Mouse (Mus musculus) forebrain, embryonic 14.5 days (tissue): ENCODE data around the gene Akirin2. TPM values are rescaled to one million over a fixed set of nuclear protein-coding genes. Genes with fewer than 3 reads are reported as not detected.

ENCODE experiments used
- ATAC-seq: fragments of 200-750 bp; cut with Nextera tagmentation; 2 replicates; pipeline ENCODE4 v1.8.0; 2017; ENCODE audit warnings: mild to moderate bottlenecking, moderate library complexity
- DNase-seq: peaks from one replicate; pipeline ENCODE4 v3.0.0-alpha.2; 2015; ENCODE audit warnings: low spot score
- H3K27ac ChIP-seq: fragments of 300-500 bp; sonication (generic); 2 replicates; pipeline ENCODE4 v1.5.1; 2014; ENCODE audit warnings: low read depth, mild to moderate bottlenecking, control low read depth, low read length, moderate library complexity
- H3K27me3 ChIP-seq: fragments of 300-500 bp; sonication (generic); replicated peaks from 2 replicates; pipeline ENCODE4 v1.6.1; 2014; ENCODE audit warnings: low read length, control low read depth, mixed read lengths; ENCODE audit not compliant: control insufficient read depth, insufficient read depth
- H3K36me3 ChIP-seq: fragments of 300-500 bp; sonication (generic); 2 replicates; pipeline ENCODE4 v1.6.1; 2014; ENCODE audit warnings: low read length, control low read depth; ENCODE audit not compliant: control insufficient read depth, insufficient read depth
- H3K4me1 ChIP-seq: fragments of 300-500 bp; sonication (generic); 2 replicates; pipeline ENCODE4 v1.6.1; 2014; ENCODE audit warnings: antibody characterized with exemption, low read length, control low read depth; ENCODE audit not compliant: control insufficient read depth, insufficient read depth
- H3K4me2 ChIP-seq: fragments of 300-500 bp; sonication (generic); 2 replicates; pipeline ENCODE4 v1.6.1; 2014; ENCODE audit warnings: mild to moderate bottlenecking, control low read depth, low read length
- H3K4me3 ChIP-seq: fragments of 300-500 bp; sonication (generic); 2 replicates; pipeline ENCODE4 v1.5.1; 2014; ENCODE audit warnings: low read depth, low read length, control low read depth
- H3K9ac ChIP-seq: fragments of 300-500 bp; sonication (generic); 2 replicates; pipeline ENCODE4 v1.6.1; 2014; ENCODE audit warnings: mild to moderate bottlenecking, low read length, control low read depth, moderate library complexity
- H3K9me3 ChIP-seq: fragments of 300-500 bp; sonication (generic); replicated peaks from 2 replicates; pipeline ENCODE4 v1.6.1; 2016; ENCODE audit warnings: low read length, control low read depth, mixed read lengths; ENCODE audit not compliant: control insufficient read depth
- WGBS: fragments of 180-500 bp; shearing (Covaris S2); extraction: QIAGEN DNeasy Blood & Tissue Kit; methylation state at CpG from one replicate; pipeline ENCODE4 v1.1.7; 2014; 5-methylcytosine and 5-hydroxymethylcytosine counted together
- polyA plus RNA-seq: library from polyadenylated mRNA; unstranded; fragments of >200 nt; fragmentation: Nextera tagmentation; extraction: Ambion mirVana; gene quantifications from 2 replicates; pipeline ENCODE4 v1.2.1, GENCODE M21; 2014

Gene Akirin2
- polyA plus RNA-seq, 1 experiment from 2014 or later = 55.9 TPM

DNA sequence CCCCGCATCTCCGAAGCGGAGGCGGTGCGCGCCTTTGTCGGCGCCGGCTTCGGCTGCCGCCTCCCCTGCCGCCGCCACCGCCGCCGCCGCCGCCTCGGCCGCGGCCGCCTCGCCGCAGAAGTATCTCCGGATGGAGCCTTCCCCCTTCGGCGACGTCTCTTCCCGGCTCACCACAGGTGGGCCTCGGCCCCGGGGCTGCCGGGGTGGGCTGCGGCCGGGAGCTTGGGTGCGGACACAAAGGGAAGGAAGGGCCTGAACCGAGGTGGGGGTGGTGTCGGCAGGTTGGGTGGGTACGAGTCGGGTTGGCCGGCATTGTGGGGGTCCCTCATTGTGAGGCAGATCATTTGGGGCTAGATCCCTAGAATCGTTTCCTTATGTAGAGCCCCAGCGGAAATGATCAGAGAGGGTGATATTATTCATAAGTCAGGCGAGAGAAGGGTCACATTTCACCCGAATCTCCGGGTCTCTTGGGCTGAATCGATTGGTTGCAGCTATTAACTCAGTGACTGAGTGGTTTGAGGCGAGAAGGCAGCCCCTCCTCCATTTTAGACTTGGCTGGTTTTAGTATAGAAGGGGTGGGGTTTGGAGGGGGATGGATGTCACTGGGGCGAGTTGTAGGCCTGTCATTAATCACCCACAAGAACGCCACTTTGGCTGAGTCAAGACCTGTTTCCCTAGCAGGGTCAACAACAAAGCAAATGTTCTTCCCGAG is 517 bp downstream of the Akirin2 start:
- ATAC-seq (peak; percentile 40), DNase-seq (peak; percentile 64)
- Histone ChIP-seq H3K9ac (peak overlapping the region; percentile 94), H3K4me1 (peaks cover 17% of the 10 kb centered on the region), H3K4me2 (peak overlapping the region; percentile 64), H3K27ac (peak overlapping the region; percentile 93), H3K9me3 (no peaks in the 10 kb centered on the region), H3K4me3 (peak overlapping the region; percentile 93), H3K36me3 (0 out of 2 replicates have a peak, but pooled peaks cover 6% of the 10 kb centered on the region), H3K27me3 (no peaks in the 10 kb centered on the region)
- under 1% methylated on average over 32 of the region's 50 CpGs for WGBS

DNA sequence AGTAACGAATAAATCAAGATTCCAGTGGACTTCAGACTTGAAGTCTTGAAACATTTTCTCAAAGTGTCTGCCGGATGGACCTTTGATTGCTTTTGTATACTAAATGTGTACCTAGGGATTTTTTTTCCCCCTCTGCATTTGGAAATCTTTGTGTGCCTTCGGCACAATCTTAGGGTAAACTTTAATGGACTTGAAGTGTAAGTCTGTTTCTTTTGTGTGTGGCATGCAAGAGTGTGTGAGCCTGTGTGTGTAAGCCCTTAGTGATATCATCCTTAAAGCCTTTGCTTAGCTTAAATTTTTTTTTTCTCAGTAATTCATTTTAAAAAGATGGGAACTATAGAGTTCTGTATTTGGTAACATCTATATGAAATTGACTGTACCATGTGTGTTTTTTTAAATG is 1.2 kb downstream of the Akirin2 start:
- WGBS = 21% methylated on average over 3 of the region's 3 CpGs
- Histone ChIP-seq H3K27ac (no peak overlapping the region), H3K4me1 (peaks cover 17% of the 10 kb centered on the region), H3K27me3 (no peaks in the 10 kb centered on the region), H3K9me3 (no peaks in the 10 kb centered on the region), H3K4me3 (peak overlapping the region; percentile 93), H3K9ac (peak overlapping the region; percentile 94), H3K4me2 (peak overlapping the region; percentile 64), H3K36me3 (0 out of 2 replicates have a peak, but pooled peaks cover 6% of the 10 kb centered on the region)
- DNase-seq (no peak), ATAC-seq (no peak)

DNA sequence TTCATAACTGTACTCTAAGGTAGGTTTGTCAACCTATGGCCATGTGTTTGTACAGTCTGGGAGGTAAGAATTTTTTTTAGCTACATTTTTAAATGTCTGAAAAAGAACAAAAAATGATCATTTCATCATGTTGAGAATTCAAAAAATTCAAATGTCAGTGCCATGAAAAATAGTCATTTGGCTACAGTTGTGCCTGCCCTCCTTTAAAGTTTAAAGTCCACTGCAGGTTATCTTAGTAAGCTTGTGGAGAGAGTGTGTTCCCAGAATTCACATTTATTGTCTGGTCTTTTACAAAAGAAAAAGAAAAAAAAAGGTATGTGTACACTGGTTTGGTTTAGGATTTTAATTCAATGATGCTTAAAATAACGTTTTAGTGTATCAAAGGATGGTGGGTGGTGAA is 3.9 kb downstream of the Akirin2 start:
- H3K27ac ChIP-seq = no peak overlapping the region
- no peaks in the 10 kb centered on the region for H3K9me3 ChIP-seq
- H3K4me3 ChIP-seq = no peak overlapping the region
- H3K4me2 ChIP-seq = no peak overlapping the region
- 9% methylated on average over 1 of the region's 1 CpGs for WGBS
- DNase-seq (no peak), ATAC-seq (no peak)
- peaks cover 17% of the 10 kb centered on the region for H3K4me1 ChIP-seq
- H3K36me3 ChIP-seq = 0 out of 2 replicates have a peak, but pooled peaks cover 6% of the 10 kb centered on the region
- no peak overlapping the region for H3K9ac ChIP-seq
- no peaks in the 10 kb centered on the region for H3K27me3 ChIP-seq

DNA sequence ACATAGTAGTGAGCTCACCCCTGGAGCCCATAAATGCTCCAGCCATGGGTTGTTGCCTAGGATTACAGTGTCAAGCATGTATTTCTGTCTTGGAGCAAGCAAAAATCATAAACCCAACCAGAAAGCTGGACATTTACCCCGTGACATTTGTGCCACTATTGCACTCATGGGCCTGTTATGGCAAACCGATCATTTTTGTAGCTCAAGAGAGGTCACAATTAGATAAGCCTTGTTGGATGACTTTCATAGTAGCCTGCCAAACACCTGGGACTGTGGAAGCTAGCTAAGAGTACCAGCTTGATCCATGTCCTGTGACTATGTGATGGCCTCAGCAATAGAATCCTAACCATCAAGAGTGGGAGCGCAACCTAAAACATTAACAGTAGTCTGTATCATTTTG is 4.9 kb downstream of the Akirin2 start:
- Histone ChIP-seq H3K4me3 (no peak overlapping the region), H3K4me2 (no peak overlapping the region), H3K36me3 (0 out of 2 replicates have a peak, but pooled peaks cover 6% of the 10 kb centered on the region), H3K4me1 (peaks cover 17% of the 10 kb centered on the region), H3K27me3 (no peaks in the 10 kb centered on the region), H3K9ac (no peak overlapping the region), H3K27ac (no peak overlapping the region), H3K9me3 (no peaks in the 10 kb centered on the region)
- DNase-seq (no peak), ATAC-seq (no peak)
- 94% methylated on average over 3 of the region's 3 CpGs for WGBS

DNA sequence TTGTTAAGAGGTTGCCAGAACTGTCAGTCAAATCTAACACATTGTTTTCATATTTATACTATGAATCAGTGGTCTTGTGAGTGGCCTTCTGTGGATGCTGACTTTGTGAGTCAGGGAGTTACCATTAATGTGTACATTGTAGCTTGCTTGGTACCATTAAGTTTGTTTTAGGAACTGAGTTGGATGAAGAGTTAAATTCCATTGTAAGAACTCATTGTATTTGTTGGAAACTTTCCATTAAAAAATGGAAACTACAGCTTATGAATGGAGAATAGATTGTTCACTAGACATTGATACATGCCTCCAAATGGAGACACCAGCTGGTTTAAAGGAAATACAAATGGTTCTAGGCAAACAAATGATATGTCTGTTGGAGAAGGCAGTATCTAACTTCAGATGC is 5.4 kb downstream of the Akirin2 start:
- no peak overlapping the region for H3K4me3 ChIP-seq
- no peaks in the 10 kb centered on the region for H3K9me3 ChIP-seq
- ATAC-seq = no peak
- H3K4me2 ChIP-seq = no peak overlapping the region
- no peaks in the 10 kb centered on the region for H3K27me3 ChIP-seq
- H3K36me3 ChIP-seq = 0 out of 2 replicates have a peak, but pooled peaks cover 6% of the 10 kb centered on the region
- no peak overlapping the region for H3K9ac ChIP-seq
- H3K27ac ChIP-seq = no peak overlapping the region
- H3K4me1 ChIP-seq = peaks cover 17% of the 10 kb centered on the region
- DNase-seq = no peak

DNA sequence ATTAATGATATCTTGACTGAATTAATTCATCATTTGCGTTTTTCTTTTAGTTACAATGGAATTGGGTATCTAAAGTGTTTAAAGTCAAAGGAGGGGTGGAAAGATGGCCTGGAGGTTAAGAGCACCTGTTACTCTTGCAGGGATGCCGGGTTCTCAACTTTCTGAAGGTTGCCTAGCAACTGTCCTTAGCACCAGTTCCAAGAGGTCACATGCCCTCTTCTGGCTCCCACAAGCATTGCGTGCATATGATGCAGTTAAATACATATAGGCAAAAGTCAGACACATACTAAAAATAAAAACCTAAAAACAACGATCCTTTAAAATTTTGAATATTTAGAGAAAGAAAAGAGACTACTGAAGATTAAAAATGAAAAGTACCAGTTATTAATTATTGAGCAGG is 10.2 kb downstream of the Akirin2 start:
- H3K27ac ChIP-seq = no peak overlapping the region
- 53% methylated on average over 4 of the region's 4 CpGs for WGBS
- peaks cover 21% of the 10 kb centered on the region for H3K36me3 ChIP-seq
- ATAC-seq (no peak), DNase-seq (peak; percentile 63)
- H3K4me1 ChIP-seq = no peaks in the 10 kb centered on the region
- H3K9me3 ChIP-seq = no peaks in the 10 kb centered on the region
- H3K4me3 ChIP-seq = no peak overlapping the region
- H3K9ac ChIP-seq = no peak overlapping the region
- no peaks in the 10 kb centered on the region for H3K27me3 ChIP-seq
- H3K4me2 ChIP-seq = no peak overlapping the region

DNA sequence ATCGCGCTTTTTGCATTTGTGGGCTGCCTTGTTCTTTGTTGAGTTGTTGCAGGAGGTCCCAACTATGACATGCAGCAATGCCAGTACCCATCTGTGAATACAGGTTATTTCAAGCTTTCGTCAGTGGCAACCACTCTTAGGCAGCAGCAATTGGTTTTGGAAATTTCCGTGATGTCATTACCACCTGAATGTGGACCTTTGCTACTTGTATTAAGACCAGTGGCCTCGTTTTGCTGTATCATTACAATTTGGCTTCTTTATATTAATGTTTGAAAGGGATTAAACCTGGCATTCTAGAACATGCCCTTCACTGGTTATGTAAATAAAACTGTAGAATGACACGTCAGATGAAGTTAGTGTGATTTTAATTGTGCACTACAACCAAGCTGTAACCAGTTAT is 15.5 kb downstream of the Akirin2 start:
- H3K9ac ChIP-seq = no peak overlapping the region
- WGBS = 87% methylated on average over 6 of the region's 6 CpGs
- H3K27me3 ChIP-seq = no peaks in the 10 kb centered on the region
- ATAC-seq (no peak), DNase-seq (no peak)
- H3K4me3 ChIP-seq = no peak overlapping the region
- no peaks in the 10 kb centered on the region for H3K9me3 ChIP-seq
- no peaks in the 10 kb centered on the region for H3K4me1 ChIP-seq
- H3K4me2 ChIP-seq = no peak overlapping the region
- H3K27ac ChIP-seq = no peak overlapping the region
- peaks cover 60% of the 10 kb centered on the region for H3K36me3 ChIP-seq

DNA sequence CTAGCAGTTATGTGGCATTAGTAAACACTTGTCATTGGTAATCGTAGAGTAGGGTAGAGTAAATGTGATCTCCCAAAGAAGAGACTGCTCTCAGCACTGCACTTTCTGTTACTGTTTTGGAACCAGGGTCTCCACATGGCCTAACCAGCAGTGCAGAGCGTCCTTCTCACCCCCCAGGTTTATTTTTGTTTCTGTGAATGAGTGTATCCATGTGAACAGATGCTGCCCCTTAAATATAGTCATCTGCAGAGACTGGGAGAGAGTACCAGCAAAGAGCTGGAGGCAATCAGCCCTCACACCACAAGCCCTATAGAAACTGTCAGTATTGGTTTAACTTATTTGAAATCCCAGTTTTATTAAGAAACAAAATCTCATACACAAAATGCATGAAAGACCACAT is 22.1 kb downstream of the Akirin2 start:
- no peaks in the 10 kb centered on the region for H3K27me3 ChIP-seq
- no peak overlapping the region for H3K9ac ChIP-seq
- no peak for DNase-seq
- no peak overlapping the region for H3K4me3 ChIP-seq
- ATAC-seq = no peak
- no peak overlapping the region for H3K4me2 ChIP-seq
- no peak overlapping the region for H3K27ac ChIP-seq
- no peaks in the 10 kb centered on the region for H3K9me3 ChIP-seq
- whole genome bisulfite sequencing = 93% methylated on average over 2 of the region's 2 CpGs
- peaks cover 81% of the 10 kb centered on the region for H3K36me3 ChIP-seq
- no peaks in the 10 kb centered on the region for H3K4me1 ChIP-seq

DNA sequence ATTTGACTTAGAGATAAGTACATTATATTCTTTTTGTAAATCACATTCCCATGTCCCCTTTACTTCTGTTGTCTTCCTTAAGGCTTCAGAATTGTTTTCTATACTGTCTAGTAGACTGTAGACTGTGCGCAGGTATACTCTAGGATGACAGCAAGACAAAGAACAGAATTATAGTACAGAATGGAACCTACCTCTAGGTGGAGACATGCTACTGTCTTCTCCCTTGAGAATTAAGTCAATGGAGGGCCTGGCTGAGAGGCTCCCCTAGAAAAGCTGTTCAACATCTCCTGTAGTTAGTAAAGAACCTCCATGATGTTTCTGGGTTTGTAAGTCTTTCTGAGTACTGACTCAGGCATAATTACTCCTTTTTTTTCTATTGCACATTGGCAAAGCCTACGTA is 26.3 kb downstream of the Akirin2 start:
- H3K27ac ChIP-seq = no peak overlapping the region
- DNase-seq (peak; percentile 29), ATAC-seq (no peak)
- no peak overlapping the region for H3K9ac ChIP-seq
- no peaks in the 10 kb centered on the region for H3K27me3 ChIP-seq
- peaks cover 86% of the 10 kb centered on the region for H3K36me3 ChIP-seq
- no peaks in the 10 kb centered on the region for H3K4me1 ChIP-seq
- H3K9me3 ChIP-seq = no peaks in the 10 kb centered on the region
- H3K4me2 ChIP-seq = no peak overlapping the region
- H3K4me3 ChIP-seq = no peak overlapping the region
- 94% methylated on average over 2 of the region's 2 CpGs for WGBS
